Mouse (Mus musculus): ENCODE measurements at regions not wholly inside any gene's neighbourhood (a gene's known extent, or its start where the extent isn't known, plus 50 kb on each side); places are given as distances from the start of the nearest gene placed in this dataset.

DNA sequence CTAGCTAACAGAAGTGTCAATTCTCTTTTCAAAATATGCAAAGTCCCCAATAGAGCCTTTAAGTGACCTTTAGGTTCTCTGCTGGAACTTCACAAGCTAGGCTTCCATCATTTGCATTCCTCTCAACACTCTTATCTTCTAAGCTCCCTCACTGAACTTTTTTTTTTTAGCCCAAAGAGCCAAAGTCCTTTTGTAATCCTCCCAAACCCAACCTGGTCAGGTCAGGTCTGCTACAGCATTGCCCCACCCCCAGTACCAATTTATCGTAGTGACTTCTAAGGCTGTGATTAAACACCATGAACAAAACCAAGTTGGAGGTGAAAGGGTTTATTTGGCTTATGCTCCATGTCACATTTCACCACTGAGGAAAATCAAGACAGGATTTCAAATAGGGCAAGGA lies 79.7 kb upstream of the Arhgap42 start:
- TF ChIP-seq MYC (IDR thresholded peaks at IDR 0.05; ENCODE audit: low read depth, low read length) (no peak), E2F4 (IDR thresholded peaks at IDR 0.05; ENCODE audit: borderline replicate concordance, low read depth, low read length) (no peak), JUND (IDR thresholded peaks at IDR 0.05; ENCODE audit: low read depth, low read length) (no peak), POLR2A (IDR thresholded peaks at IDR 0.05; ENCODE audit: control insufficient read depth in 1 of 2, insufficient read depth in 1 of 2, low read depth in 1 of 2, low read length in 2 of 2, poor library complexity in 1 of 2) (no peak), ZMIZ1 (IDR thresholded peaks at IDR 0.05; ENCODE audit: low read depth, low read length) (no peak), CTCF (IDR thresholded peaks at IDR 0.05 in 2 of 3, conservative IDR thresholded peaks at IDR 0.05 in 1 of 3; ENCODE audit: control insufficient read depth in 1 of 3, insufficient read depth in 1 of 3, low read depth in 2 of 3, low read length in 3 of 3, poor library complexity in 1 of 3, severe bottlenecking in 1 of 3) (no peak), SMC3 (IDR thresholded peaks at IDR 0.05; ENCODE audit: low read depth, low read length) (no peak), EP300 (IDR thresholded peaks at IDR 0.05; ENCODE audit: low read depth in 1 of 2, low read length in 2 of 2) (no peak), CHD2 (IDR thresholded peaks at IDR 0.05; ENCODE audit: low read length) (no peak), TAL1 (IDR thresholded peaks at IDR 0.05; ENCODE audit: low read length) (no peak), GATA1 (IDR thresholded peaks at IDR 0.05; ENCODE audit: low read depth, low read length) (no peak), TBP (IDR thresholded peaks at IDR 0.05; ENCODE audit: low read depth, low read length) (no peak), MAX (IDR thresholded peaks at IDR 0.05; ENCODE audit: low read length) (no peak)
